Mouse (Mus musculus) brain, embryonic 14.5 days (tissue): ENCODE measurements at regions not wholly inside any gene's neighbourhood (a gene's known extent, or its start where the extent isn't known, plus 50 kb on each side); places are given as distances from the start of the nearest gene placed in this dataset.

ENCODE experiments used
- DNase-seq: peaks from one replicate; pipeline ENCODE4 v3.0.0-alpha.2; 2011; ENCODE audit warnings: low read depth
- CTCF ChIP-seq: fragments of 200-500 bp; IDR thresholded peaks from 2 replicates; pipeline ENCODE4 v1.5.1; 2012; ENCODE audit warnings: inconsistent platforms, mild to moderate bottlenecking, moderate library complexity, borderline replicate concordance; ENCODE audit not compliant: insufficient read depth, insufficient read length; ENCODE audit errors: extremely low read depth
- POLR2A ChIP-seq: fragments of 200-500 bp; IDR thresholded peaks from 2 replicates; pipeline ENCODE4 v1.6.1; 2012; ENCODE audit warnings: mild to moderate bottlenecking, inconsistent platforms, borderline replicate concordance; ENCODE audit not compliant: poor library complexity, insufficient read depth, insufficient read length, severe bottlenecking; ENCODE audit errors: extremely low read depth

- no peak for TF ChIP-seq POLR2A
- TF ChIP-seq CTCF = no peak
These were observed 177.8 kb upstream of the Klf3 start for GRCm38 (mm10) chr5:64625421-64625820.

GRCm38 (mm10) chr5:64625841-64626298 lies 177.3 kb upstream of the Klf3 start:
- no peak for DNase-seq
- no peak for TF ChIP-seq POLR2A
- no peak for TF ChIP-seq CTCF

More at GRCm38 (mm10) chr5:64625421-64625820, 177.8 kb upstream of the Klf3 start:
- DNase-seq = no peak

GRCm38 (mm10) chr5:64626351-64626750 lies 176.8 kb upstream of the Klf3 start:
- TF ChIP-seq POLR2A = no peak
- no peak for TF ChIP-seq CTCF
- DNase-seq = no peak

GRCm38 (mm10) chr5:64630582-64630981 lies 172.6 kb upstream of the Klf3 start:
- TF ChIP-seq CTCF (no peak), POLR2A (no peak)
- no peak for DNase-seq

- TF ChIP-seq CTCF = no peak
- no peak for TF ChIP-seq POLR2A
- no peak for DNase-seq
These were observed 171.0 kb upstream of the Klf3 start for GRCm38 (mm10) chr5:64632171-64632570.

- TF ChIP-seq CTCF = no peak
- TF ChIP-seq POLR2A = no peak
These were observed 169.2 kb upstream of the Klf3 start for GRCm38 (mm10) chr5:64634008-64634407.

DNA sequence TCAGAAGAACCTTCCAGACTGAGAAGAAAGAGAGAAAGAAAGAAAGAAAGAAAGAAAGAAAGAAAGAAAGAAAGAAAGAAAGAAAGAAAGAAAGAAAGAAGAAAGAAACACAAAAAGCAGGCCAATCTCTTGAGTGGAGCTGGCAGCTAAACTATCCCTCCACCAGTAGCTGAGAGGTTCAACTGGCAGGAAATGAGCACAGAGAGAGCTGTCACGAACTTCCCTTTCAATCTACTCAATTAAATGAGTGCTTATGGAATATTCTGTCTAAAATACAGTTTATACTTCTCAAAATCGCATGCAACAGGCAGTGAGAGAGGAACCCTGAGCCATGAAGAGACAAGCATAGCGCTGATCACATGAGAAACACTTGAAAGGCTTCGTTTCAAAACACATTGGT lies 168.5 kb upstream of the Klf3 start:
- DNase-seq = no peak
- TF ChIP-seq CTCF (no peak), POLR2A (no peak)

More at GRCm38 (mm10) chr5:64634008-64634407, 169.2 kb upstream of the Klf3 start:
- no peak for DNase-seq

DNA sequence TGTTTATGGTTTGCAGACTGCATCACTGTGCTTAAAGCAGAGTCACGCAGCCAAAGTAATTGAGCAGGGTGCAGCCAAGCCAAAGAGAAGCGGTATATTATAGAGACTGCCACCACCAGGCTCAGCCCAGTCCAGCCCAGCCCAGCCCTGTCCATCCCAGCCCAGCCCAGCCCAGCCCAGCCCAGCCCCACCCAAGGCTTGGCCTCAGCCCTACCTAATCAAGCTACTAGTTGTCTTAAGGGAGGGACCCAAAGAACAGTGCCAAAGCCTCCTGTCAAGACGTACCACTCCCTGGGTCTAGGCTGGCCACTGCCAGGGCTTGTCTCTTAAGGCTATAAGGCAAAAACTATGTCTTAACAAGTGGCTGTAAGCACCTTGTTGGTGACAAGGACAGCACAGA lies 166.9 kb upstream of the Klf3 start:
- DNase-seq = no peak
- TF ChIP-seq CTCF (no peak), POLR2A (no peak)

- TF ChIP-seq CTCF = no peak
- no peak for TF ChIP-seq POLR2A
- no peak for DNase-seq
These were observed 159.6 kb upstream of the Klf3 start for GRCm38 (mm10) chr5:64643584-64643983.

DNA sequence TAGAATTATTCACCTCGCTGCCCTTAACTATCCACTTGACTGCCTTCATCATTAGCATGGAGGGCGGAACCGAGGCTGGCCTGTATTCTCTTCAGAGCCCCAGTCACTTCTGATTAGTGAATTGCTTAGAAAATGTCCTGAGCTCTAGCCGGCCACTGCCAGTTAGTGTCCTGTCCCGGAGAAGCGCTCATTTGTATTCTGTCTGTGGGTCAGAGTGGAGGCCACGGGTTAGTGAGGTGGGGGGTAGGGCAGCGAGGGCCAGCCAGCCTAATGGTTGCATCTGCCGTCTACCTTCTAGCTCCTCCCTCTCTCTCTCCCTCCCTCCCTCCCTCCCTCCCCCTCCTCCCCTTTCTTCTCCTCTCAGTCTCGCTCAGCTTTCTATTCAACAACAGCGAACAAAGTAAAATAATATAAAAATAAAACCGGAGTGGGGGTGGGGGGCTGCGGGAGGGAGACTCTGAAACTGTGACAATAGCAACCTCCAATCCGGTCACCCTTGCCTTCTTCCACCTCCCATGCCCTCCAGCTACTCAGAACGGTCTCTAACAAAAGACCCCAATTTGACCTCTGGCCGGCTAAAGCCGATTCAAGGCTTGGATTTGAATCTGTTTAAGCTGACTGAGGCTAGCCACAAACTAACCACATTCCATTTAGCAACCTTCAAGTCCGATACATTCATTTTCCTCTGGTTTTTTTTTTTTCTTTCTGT lies 155.6 kb upstream of the Klf3 start:
- peak; percentile 81 for DNase-seq
- TF ChIP-seq POLR2A (no peak), CTCF (no peak)

- DNase-seq = peak; percentile 57
- TF ChIP-seq POLR2A (no peak), CTCF (no peak)
These were observed 154.7 kb upstream of the Klf3 start for GRCm38 (mm10) chr5:64648492-64648891.

DNA sequence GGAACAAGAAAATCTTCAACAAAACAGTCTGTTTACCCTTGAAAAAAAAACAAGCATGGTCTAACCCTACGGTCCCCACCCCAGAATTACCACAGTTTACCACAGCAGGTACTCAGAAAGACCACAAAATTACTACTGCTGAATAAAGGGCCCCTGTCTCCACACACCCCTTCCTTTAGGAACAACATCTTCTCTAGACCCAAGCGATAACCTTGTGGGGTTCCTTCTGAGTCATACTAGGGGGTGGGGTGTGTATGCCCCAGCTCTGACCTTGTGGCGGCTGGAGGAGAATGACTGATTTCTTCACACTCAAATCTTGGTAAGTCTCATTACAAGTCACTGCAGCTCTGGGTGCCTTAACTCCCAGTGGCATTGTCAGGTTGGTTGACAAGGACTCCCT lies 151.8 kb upstream of the Klf3 start:
- TF ChIP-seq CTCF (no peak), POLR2A (no peak)

More for the DNA sequence above, 151.8 kb upstream of the Klf3 start:
- DNase-seq = no peak
